Mouse (Mus musculus): ENCODE measurements around the gene Frs2.
"Not testable (repeated sequence)": the region's sequence is repeated elsewhere in the genome, so short reads cannot be mapped to it uniquely, and the experiment has no call there.

The Frs2 gene

GRCm38 (mm10) chr10:117146421-117146820 lies 1.9 kb downstream of the Frs2 start:
- DNase-seq (ENCODE audit: low spot score): no peak

- DNase-seq (ENCODE audit: low spot score): no peak
Observed at GRCm38 (mm10) chr10:117145546-117146265, 2.6 kb downstream of the Frs2 start.

GRCm38 (mm10) chr10:117144628-117145027 lies 3.7 kb downstream of the Frs2 start:
- no peak for DNase-seq (ENCODE audit: low spot score)

- DNase-seq (ENCODE audit: low spot score): no peak
Observed at GRCm38 (mm10) chr10:117144071-117144470, 4.3 kb downstream of the Frs2 start.

- no peak for DNase-seq (ENCODE audit: low spot score)
Observed at GRCm38 (mm10) chr10:117143311-117143710, 5.0 kb downstream of the Frs2 start.

- no peak for DNase-seq (ENCODE audit: low spot score)
Observed at GRCm38 (mm10) chr10:117141939-117142552, 6.3 kb downstream of the Frs2 start.

GRCm38 (mm10) chr10:117131506-117131905 lies 16.8 kb downstream of the Frs2 start:
- not testable (repeated sequence) for DNase-seq (ENCODE audit: low spot score)

- DNase-seq (ENCODE audit: low spot score): no peak
Observed at GRCm38 (mm10) chr10:117130037-117130436, 18.3 kb downstream of the Frs2 start.

- no peak for DNase-seq (ENCODE audit: low spot score)
Observed at GRCm38 (mm10) chr10:117128693-117129092, 19.6 kb downstream of the Frs2 start.

GRCm38 (mm10) chr10:117127480-117127879 lies 20.9 kb downstream of the Frs2 start:
- no peak for DNase-seq (ENCODE audit: low spot score)

- no peak for DNase-seq (ENCODE audit: low spot score)
Observed at GRCm38 (mm10) chr10:117126719-117127118, 21.6 kb downstream of the Frs2 start.

- no peak for DNase-seq (ENCODE audit: low spot score)
Observed at GRCm38 (mm10) chr10:117126233-117126632, 22.1 kb downstream of the Frs2 start.

GRCm38 (mm10) chr10:117121448-117121847 lies 26.9 kb downstream of the Frs2 start:
- DNase-seq (ENCODE audit: low spot score): no peak

GRCm38 (mm10) chr10:117120051-117120666 lies 28.2 kb downstream of the Frs2 start:
- DNase-seq (ENCODE audit: low spot score): no peak

GRCm38 (mm10) chr10:117119531-117119930 lies 28.8 kb downstream of the Frs2 start:
- DNase-seq (ENCODE audit: low spot score): no peak

GRCm38 (mm10) chr10:117118421-117118831 lies 29.9 kb downstream of the Frs2 start:
- DNase-seq (ENCODE audit: low spot score): no peak

- no peak for DNase-seq (ENCODE audit: low spot score)
Observed at GRCm38 (mm10) chr10:117115652-117116051, 32.7 kb downstream of the Frs2 start.

GRCm38 (mm10) chr10:117112545-117112944 lies 35.8 kb downstream of the Frs2 start:
- no peak for DNase-seq (ENCODE audit: low spot score)

GRCm38 (mm10) chr10:117111455-117111854 lies 36.9 kb downstream of the Frs2 start:
- DNase-seq (ENCODE audit: low spot score): no peak

GRCm38 (mm10) chr10:117110271-117110670 lies 38.1 kb downstream of the Frs2 start:
- DNase-seq (ENCODE audit: low spot score): no peak

- no peak for DNase-seq (ENCODE audit: low spot score)
Observed at GRCm38 (mm10) chr10:117106686-117107085, 41.6 kb downstream of the Frs2 start.

GRCm38 (mm10) chr10:117106244-117106643 lies 42.1 kb downstream of the Frs2 start:
- DNase-seq (ENCODE audit: low spot score): no peak

GRCm38 (mm10) chr10:117105015-117105414 lies 43.3 kb downstream of the Frs2 start:
- no peak for DNase-seq (ENCODE audit: low spot score)
